Mouse (Mus musculus) myocyte (in vitro differentiated cells): ENCODE results near the gene Yipf2. TPM values are rescaled to one million over a fixed set of nuclear protein-coding genes. Genes with fewer than 3 reads are reported as not detected.

Experiments used
- H3K27me3 ChIP-seq: one replicate; pipeline ENCODE4 v1.6.1; 2011; ENCODE audit not compliant: control insufficient read depth, insufficient read depth, insufficient read length
- H3K36me3 ChIP-seq: one replicate; pipeline ENCODE4 v1.6.1; 2011; ENCODE audit not compliant: control insufficient read depth, insufficient read depth
- H3K4me2 ChIP-seq: one replicate; pipeline ENCODE4 v1.6.1; 2011; ENCODE audit warnings: low read depth, control low read depth
- H3K4me3 ChIP-seq: one replicate; pipeline ENCODE4 v1.5.1; 2011; ENCODE audit warnings: mild to moderate bottlenecking, control low read depth, moderate library complexity
- H3K79me2 ChIP-seq: one replicate; pipeline ENCODE4 v1.6.1; 2011; ENCODE audit not compliant: control insufficient read depth, insufficient read depth
- H3ac ChIP-seq: one replicate; pipeline ENCODE4 v1.6.1; 2011; ENCODE audit not compliant: control insufficient read depth, insufficient read length
- CEBPB ChIP-seq: IDR thresholded peaks from 2 replicates; pipeline ENCODE4 v1.6.1; 2011; ENCODE audit warnings: mild to moderate bottlenecking, moderate library complexity; ENCODE audit not compliant: poor library complexity, insufficient read depth, severe bottlenecking
- E2F4 ChIP-seq: IDR thresholded peaks from one replicate; pipeline ENCODE4 v1.6.1; 2011; ENCODE audit warnings: mild to moderate bottlenecking, control low read depth, moderate library complexity; ENCODE audit not compliant: insufficient read depth
- MAX ChIP-seq: IDR thresholded peaks from one replicate; pipeline ENCODE4 v1.6.1; 2011; ENCODE audit warnings: low read depth, mild to moderate bottlenecking, control low read depth
- MYOD1 ChIP-seq, 3 experiments: IDR thresholded peaks; one replicate each; pipeline ENCODE4 v1.6.1; 2011; ENCODE audit warnings: control low read depth in 2 of 3, low read depth in 2 of 3, mild to moderate bottlenecking in 2 of 3, moderate library complexity in 1 of 3; ENCODE audit not compliant: insufficient read length in 2 of 3, control insufficient read depth in 1 of 3
- MYOG ChIP-seq, 3 experiments: IDR thresholded peaks; one replicate each; pipeline ENCODE4 v1.6.1; 2011; ENCODE audit warnings: control low read depth in 2 of 3, low read depth in 2 of 3, mild to moderate bottlenecking in 2 of 3; ENCODE audit not compliant: insufficient read length in 2 of 3, control insufficient read depth in 1 of 3, insufficient read depth in 1 of 3
- POLR2A ChIP-seq: IDR thresholded peaks from one replicate; pipeline ENCODE4 v1.6.1; 2011; ENCODE audit warnings: low read depth, mild to moderate bottlenecking, control low read depth, moderate library complexity; ENCODE audit not compliant: insufficient read length
- POLR2AphosphoS2 ChIP-seq: IDR thresholded peaks from one replicate; pipeline ENCODE4 v1.6.1; 2011; ENCODE audit warnings: low read depth, control low read depth; ENCODE audit not compliant: insufficient read length
- REST ChIP-seq: IDR thresholded peaks from one replicate; pipeline ENCODE4 v1.6.1; 2011; ENCODE audit warnings: mild to moderate bottlenecking, control low read depth, moderate library complexity; ENCODE audit not compliant: insufficient read depth, insufficient read length
- SRF ChIP-seq: IDR thresholded peaks from one replicate; pipeline ENCODE4 v1.6.1; 2011; ENCODE audit warnings: low read depth; ENCODE audit not compliant: control insufficient read depth, insufficient read length
- TCF12 ChIP-seq: IDR thresholded peaks from one replicate; pipeline ENCODE4 v1.6.1; 2011; ENCODE audit warnings: mild to moderate bottlenecking, control low read depth; ENCODE audit not compliant: poor library complexity, insufficient read depth, severe bottlenecking
- TCF3 ChIP-seq: IDR thresholded peaks from one replicate; pipeline ENCODE4 v1.6.1; 2011; ENCODE audit warnings: low read depth, control low read depth; ENCODE audit not compliant: insufficient read length
- USF1 ChIP-seq: IDR thresholded peaks from one replicate; pipeline ENCODE4 v1.6.1; 2011; ENCODE audit warnings: low read depth, mild to moderate bottlenecking, control low read depth, moderate library complexity
- polyA plus RNA-seq: library from polyadenylated mRNA; unstranded; fragments of >200 nt; fragmentation: generic; extraction: Trizol; gene quantifications from one replicate; pipeline ENCODE4 v1.2.1, GENCODE M21; 2012; ENCODE audit warnings: missing spikeins

The Yipf2 gene
- polyA plus RNA-seq, 1 experiment: 13.2 TPM

DNA sequence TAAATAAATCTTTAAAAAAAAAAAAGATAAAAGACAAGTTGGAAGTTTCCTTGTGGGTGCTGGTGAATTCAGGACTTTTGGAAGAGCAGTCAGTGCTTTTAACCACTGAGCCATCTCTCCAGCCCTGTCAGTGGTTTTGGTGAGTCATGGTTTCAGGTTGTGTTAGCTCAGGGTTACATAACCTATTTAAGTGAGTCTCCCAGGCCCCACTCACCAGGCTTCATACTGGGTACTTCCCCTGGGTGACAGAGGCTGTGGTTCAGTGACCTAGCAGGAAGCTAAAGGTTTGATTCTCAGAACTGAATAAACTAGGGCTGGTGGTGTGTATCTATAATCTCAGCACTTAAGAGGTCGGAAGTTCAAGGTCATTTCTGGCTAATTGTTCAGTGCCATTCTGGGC, 17.2 kb upstream of the Yipf2 start:
- no peaks in the 10 kb centered on the region for H3K36me3 ChIP-seq
- H3K4me2 ChIP-seq: no peak overlapping the region
- no peaks in the 10 kb centered on the region for H3K27me3 ChIP-seq
- H3K4me3 ChIP-seq: no peak overlapping the region
- H3K79me2 ChIP-seq: no peaks in the 10 kb centered on the region
- no peak for TF ChIP-seq POLR2A
- H3ac ChIP-seq: no peak overlapping the region

DNA sequence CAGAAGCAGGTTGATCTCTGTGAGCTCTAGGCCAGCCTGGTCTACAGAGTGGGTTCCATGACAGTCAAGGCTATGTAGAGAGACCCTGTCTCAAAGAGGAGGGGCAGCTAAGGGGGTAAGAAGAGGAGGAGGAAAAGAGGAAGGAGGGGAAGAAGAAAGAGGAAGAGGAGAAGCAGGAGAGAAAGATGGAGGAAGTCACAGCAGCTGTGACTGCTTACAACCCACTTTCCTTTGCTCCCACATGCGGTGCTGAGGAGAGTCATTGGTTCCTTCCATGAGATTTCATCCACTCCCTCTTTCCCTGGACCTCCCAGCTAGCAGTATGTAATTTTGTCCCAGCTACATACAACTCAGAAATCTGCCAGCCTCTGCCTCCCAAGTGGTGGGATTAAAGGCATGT, 14.0 kb upstream of the Yipf2 start:
- no peaks in the 10 kb centered on the region for H3K79me2 ChIP-seq
- no peak overlapping the region for H3K4me2 ChIP-seq
- no peak for TF ChIP-seq E2F4
- TF ChIP-seq POLR2AphosphoS2: no peak
- H3K27me3 ChIP-seq: no peaks in the 10 kb centered on the region
- H3K36me3 ChIP-seq: no peaks in the 10 kb centered on the region
- H3K4me3 ChIP-seq: no peak overlapping the region
- no peak overlapping the region for H3ac ChIP-seq

DNA sequence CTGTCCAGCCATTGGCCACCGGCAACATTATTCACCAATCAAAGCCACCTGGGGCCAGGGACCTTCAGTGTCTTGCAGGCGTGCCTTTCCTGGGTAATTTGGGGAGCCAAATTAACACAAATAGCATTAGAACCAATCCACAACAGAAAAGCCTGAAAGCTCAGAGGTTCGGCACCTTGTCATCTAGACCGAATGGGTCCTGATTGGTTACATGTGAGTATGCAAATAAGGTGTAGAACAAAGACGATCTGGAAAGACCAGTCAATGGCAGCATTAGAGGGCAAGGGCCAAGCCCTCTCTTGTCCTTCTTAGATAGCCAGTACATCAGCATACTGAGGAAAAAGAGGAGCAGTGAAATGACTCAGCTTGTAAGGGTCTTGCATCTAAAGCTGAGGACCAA, 13.2 kb upstream of the Yipf2 start:
- no peaks in the 10 kb centered on the region for H3K27me3 ChIP-seq
- H3K36me3 ChIP-seq: no peaks in the 10 kb centered on the region
- no peak overlapping the region for H3K4me3 ChIP-seq
- H3K4me2 ChIP-seq: no peak overlapping the region
- TF ChIP-seq CEBPB (no peak), MAX (no peak), TCF12 (no peak), E2F4 (no peak), SRF (no peak)
- H3ac ChIP-seq: no peak overlapping the region
- H3K79me2 ChIP-seq: no peaks in the 10 kb centered on the region

DNA sequence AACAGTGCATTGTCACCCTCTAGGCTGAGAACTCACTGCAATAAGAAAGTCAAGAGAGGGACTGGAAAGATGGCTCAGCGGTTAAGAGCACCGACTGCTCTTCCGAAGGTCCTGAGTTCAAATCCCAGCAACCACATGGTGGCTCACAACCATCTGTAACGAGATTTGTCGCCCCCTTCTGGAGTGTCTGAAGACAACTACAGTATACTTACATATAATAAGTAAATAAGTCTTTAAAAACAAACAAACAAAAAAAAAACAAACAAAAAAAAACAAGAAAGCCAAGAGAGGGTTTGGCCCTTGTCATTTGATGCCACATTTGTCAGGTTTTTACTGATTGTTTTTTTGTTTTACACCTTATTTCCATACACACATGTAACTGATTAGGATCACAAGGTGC, 11.5 kb upstream of the Yipf2 start:
- no peak for TF ChIP-seq REST
- no peak for TF ChIP-seq SRF
- TF ChIP-seq TCF3: no peak
- no peak for TF ChIP-seq POLR2AphosphoS2
- no peak for TF ChIP-seq MYOD1 (IDR thresholded peaks at IDR 0.05; ENCODE audit: control insufficient read depth in 1 of 3, insufficient read length in 2 of 3, low read depth in 2 of 3)
- TF ChIP-seq E2F4: no peak
- no peak for TF ChIP-seq CEBPB
- no peak for TF ChIP-seq MAX
- TF ChIP-seq TCF12: no peak
- TF ChIP-seq USF1: no peak
- TF ChIP-seq POLR2A: no peak
- TF ChIP-seq MYOG (IDR thresholded peaks at IDR 0.05; ENCODE audit: control insufficient read depth in 1 of 3, insufficient read depth in 1 of 3, insufficient read length in 2 of 3, low read depth in 2 of 3): no peak

DNA sequence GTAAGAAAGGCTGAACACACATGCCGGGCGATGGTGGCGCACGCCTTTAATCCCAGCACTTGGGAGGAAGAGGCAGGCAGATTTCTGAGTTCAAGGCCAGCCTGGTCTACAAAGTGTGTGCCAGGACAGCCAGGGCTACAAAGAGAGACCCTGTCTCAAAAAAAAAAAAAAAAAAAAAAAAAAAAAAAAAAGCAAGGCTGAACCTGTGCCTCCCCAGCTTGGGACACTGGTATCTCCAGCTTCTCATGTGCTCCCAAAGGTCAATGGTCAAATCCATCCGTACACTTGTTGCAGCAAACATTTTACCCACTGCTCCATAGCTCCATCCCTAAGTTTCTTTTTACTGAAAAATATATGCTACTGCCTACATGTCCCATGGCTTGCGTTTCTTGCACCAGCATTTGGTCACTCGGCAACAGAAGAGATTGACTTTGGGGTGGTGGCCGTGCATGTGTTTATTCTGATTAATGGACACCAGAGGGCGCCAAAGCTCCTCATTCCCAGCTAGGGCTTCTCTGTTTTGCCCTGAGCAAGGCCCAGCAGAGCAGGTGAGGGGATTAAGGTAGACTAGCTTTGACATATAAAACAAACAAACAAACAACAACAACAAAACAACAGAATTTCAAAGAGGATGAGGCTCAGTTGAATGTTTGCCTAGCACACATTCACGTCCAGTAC, 9.2 kb upstream of the Yipf2 start:
- Histone ChIP-seq H3K4me2 (no peak overlapping the region), H3K27me3 (no peaks in the 10 kb centered on the region), H3K79me2 (no peaks in the 10 kb centered on the region), H3K4me3 (no peak overlapping the region), H3K36me3 (no peaks in the 10 kb centered on the region), H3ac (no peak overlapping the region)
- TF ChIP-seq USF1 (no peak), MYOG (IDR thresholded peaks at IDR 0.05; ENCODE audit: control insufficient read depth in 1 of 3, insufficient read depth in 1 of 3, insufficient read length in 2 of 3, low read depth in 2 of 3) (no peak), MYOD1 (IDR thresholded peaks at IDR 0.05; ENCODE audit: control insufficient read depth in 1 of 3, insufficient read length in 2 of 3, low read depth in 2 of 3) (no peak), REST (no peak), POLR2AphosphoS2 (no peak), TCF3 (no peak), CEBPB (no peak), E2F4 (no peak), TCF12 (no peak), SRF (no peak), MAX (no peak), POLR2A (no peak)

More for the DNA sequence above, 11.5 kb upstream of the Yipf2 start:
- no peak overlapping the region for H3K4me2 ChIP-seq
- H3ac ChIP-seq: no peak overlapping the region
- no peaks in the 10 kb centered on the region for H3K79me2 ChIP-seq
- H3K36me3 ChIP-seq: no peaks in the 10 kb centered on the region
- no peaks in the 10 kb centered on the region for H3K27me3 ChIP-seq
- H3K4me3 ChIP-seq: no peak overlapping the region

DNA sequence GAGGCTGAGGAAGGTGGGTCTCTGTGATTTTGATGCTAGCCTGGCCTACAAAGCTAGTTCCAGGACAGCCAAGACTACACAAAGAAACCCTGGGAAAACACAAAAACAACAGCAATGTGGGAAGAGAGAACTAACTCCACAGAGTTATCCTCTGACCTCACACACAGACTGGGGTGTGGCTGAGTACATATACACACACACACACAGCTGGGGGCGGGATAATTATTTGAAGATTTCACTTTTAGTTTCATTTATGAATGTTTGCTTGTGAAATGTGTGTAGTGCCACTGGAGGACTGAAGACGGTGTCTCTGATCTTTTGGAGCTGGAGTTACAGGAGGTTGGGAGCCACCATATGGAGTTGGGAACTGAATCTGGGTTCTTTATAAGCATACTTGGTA, 8.4 kb upstream of the Yipf2 start:
- Histone ChIP-seq H3ac (no peak overlapping the region), H3K4me3 (no peak overlapping the region), H3K79me2 (no peaks in the 10 kb centered on the region), H3K27me3 (no peaks in the 10 kb centered on the region), H3K4me2 (no peak overlapping the region), H3K36me3 (peaks cover 3% of the 10 kb centered on the region)
- TF ChIP-seq MAX: no peak
- TF ChIP-seq CEBPB: no peak
- no peak for TF ChIP-seq REST
- TF ChIP-seq TCF12: no peak
- TF ChIP-seq MYOG (IDR thresholded peaks at IDR 0.05; ENCODE audit: control insufficient read depth in 1 of 3, insufficient read depth in 1 of 3, insufficient read length in 2 of 3, low read depth in 2 of 3): no peak
- TF ChIP-seq SRF: no peak
- TF ChIP-seq E2F4: no peak
- TF ChIP-seq POLR2AphosphoS2: no peak
- TF ChIP-seq MYOD1 (IDR thresholded peaks at IDR 0.05; ENCODE audit: control insufficient read depth in 1 of 3, insufficient read length in 2 of 3, low read depth in 2 of 3): no peak
- TF ChIP-seq POLR2A: no peak
- no peak for TF ChIP-seq USF1
- TF ChIP-seq TCF3: no peak
